In the genomic region with DNA sequence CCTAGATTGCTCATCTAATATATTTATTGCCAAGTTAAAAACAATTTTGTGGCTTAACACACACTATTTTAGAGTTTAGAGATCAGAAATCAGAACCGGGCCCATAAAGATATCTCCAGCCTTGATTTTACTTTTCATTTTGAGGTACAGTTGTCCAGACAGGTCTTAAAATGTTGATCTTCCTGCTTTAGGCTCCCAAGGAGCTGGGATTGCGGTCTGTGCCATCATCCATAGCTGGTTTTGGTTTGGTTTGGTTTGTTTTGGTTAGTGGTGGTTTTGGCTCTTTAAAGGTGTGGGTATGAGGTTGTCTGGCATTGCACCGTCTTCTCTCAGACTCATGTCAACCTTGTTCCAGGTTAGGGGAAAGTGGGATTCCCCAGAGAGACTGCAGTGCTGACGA, we compare ENCODE assay signal across 26 mouse cellular contexts.
A peak's percentile ranks its signal among the peaks of the same experiment; 100 is the strongest.
DNase-seq lines count a peak whose midpoint lies in the region; ATAC-seq and TF ChIP-seq lines count a peak whose summit lies in the region.
"Had no signal": no experiment of that assay in that cellular context is flagged by ENCODE, and none has a peak within 500 bp of the region (broad histone marks: within the 10 kb centered on the region; RNA-seq: fewer than 3 reads in every experiment).

No protein-coding gene starts in this region.

- H3K4me2 ChIP-seq in heart, postnatal 0 days (ENCODE audit: low read depth, low read length), result no peak overlapping the region
- no peak overlapping the region for H3K4me2 ChIP-seq in heart, embryonic 11.5 days
- no peak overlapping the region for H3K4me2 ChIP-seq in lung, embryonic 15.5 days
- H3K4me2 ChIP-seq in embryonic facial prominence, embryonic 15.5 days (replicated peaks), result no peak overlapping the region
- no peak overlapping the region for H3K4me2 ChIP-seq in stomach, postnatal 0 days (replicated peaks; ENCODE audit: low read depth)
- H3K4me2 ChIP-seq: liver, embryonic 12.5 days had no signal

- H3K9me3 ChIP-seq in heart, postnatal 0 days (replicated peaks; ENCODE audit: control insufficient read depth, low read length), result no peaks in the 10 kb centered on the region
- H3K9me3 ChIP-seq in heart, embryonic 11.5 days (replicated peaks; ENCODE audit: control insufficient read depth, low read length), result no peaks in the 10 kb centered on the region
- no peaks in the 10 kb centered on the region for H3K9me3 ChIP-seq in lung, embryonic 15.5 days
- H3K9me3 ChIP-seq in embryonic facial prominence, embryonic 15.5 days (replicated peaks), result no peaks in the 10 kb centered on the region
- H3K9me3 ChIP-seq in stomach, postnatal 0 days (ENCODE audit: control insufficient read depth, low read length), result 0 out of 2 replicates have a peak, but pooled peaks cover 2% of the 10 kb centered on the region
- H3K9me3 ChIP-seq: heart, embryonic 15.5 days; neural tube, embryonic 15.5 days had no signal

- 84% methylated on average over 4 of the region's 4 CpGs for WGBS in heart, postnatal 0 days
- WGBS in heart, embryonic 11.5 days (ENCODE audit: insufficient replicate concordance), result 71% methylated on average over 4 of the region's 4 CpGs
- WGBS in lung, embryonic 15.5 days, result 75% methylated on average over 4 of the region's 4 CpGs
- 69% methylated on average over 4 of the region's 4 CpGs for WGBS in embryonic facial prominence, embryonic 15.5 days
- WGBS in stomach, postnatal 0 days, result 80% methylated on average over 4 of the region's 4 CpGs

- TF ChIP-seq CTCF in heart, postnatal 0 days (IDR thresholded peaks at IDR 0.05; ENCODE audit: low read depth), result no peak
- TF ChIP-seq CTCF in stomach, postnatal 0 days (IDR thresholded peaks at IDR 0.05; ENCODE audit: low read depth), result no peak

- H3K9ac ChIP-seq in heart, postnatal 0 days (replicated peaks; ENCODE audit: low read depth, low read length), result no peak overlapping the region
- H3K9ac ChIP-seq in heart, embryonic 11.5 days (ENCODE audit: low read depth, low read length), result no peak overlapping the region
- H3K9ac ChIP-seq in lung, embryonic 15.5 days, result no peak overlapping the region
- no peak overlapping the region for H3K9ac ChIP-seq in embryonic facial prominence, embryonic 15.5 days
- no peak overlapping the region for H3K9ac ChIP-seq in stomach, postnatal 0 days (ENCODE audit: low read length)
- H3K9ac ChIP-seq: heart, embryonic 15.5 days; hindbrain, embryonic 13.5 days; liver, embryonic 12.5 days; liver, postnatal 0 days; neural tube, embryonic 15.5 days had no signal

- DNase-seq in heart, postnatal 0 days (ENCODE audit: low spot score), result no peak
- DNase-seq in lung, postnatal 25 days (ENCODE audit: low spot score), result no peak
- DNase-seq in stomach, postnatal 0 days (ENCODE audit: low spot score), result no peak
- DNase-seq in right cerebral cortex, postnatal 25 days, result no peak
- DNase-seq: adrenal gland, postnatal 10 days; B cell, adult 2 months; cerebellum, adult 8-10 months; cerebellum, postnatal 25 days; kidney, adult 2 months; liver, postnatal 0 days; midbrain, embryonic 14.5 days; retina, postnatal 1 day; right cerebral cortex, postnatal 14 days; spleen, adult 18-20 months; thymus, postnatal 14 days had no signal

- H3K4me3 ChIP-seq in heart, postnatal 0 days (ENCODE audit: low read depth, low read length), result no peak overlapping the region
- no peak overlapping the region for H3K4me3 ChIP-seq in heart, embryonic 11.5 days (ENCODE audit: low read depth, low read length)
- H3K4me3 ChIP-seq in lung, embryonic 15.5 days, result no peak overlapping the region
- H3K4me3 ChIP-seq in embryonic facial prominence, embryonic 15.5 days (replicated peaks), result no peak overlapping the region
- no peak overlapping the region for H3K4me3 ChIP-seq in stomach, postnatal 0 days (ENCODE audit: low read depth, low read length)
- H3K4me3 ChIP-seq: heart, embryonic 15.5 days; hindbrain, embryonic 13.5 days; layer of hippocampus, adult 2 months; left cerebral cortex, adult 2 months; liver, embryonic 12.5 days; neural tube, embryonic 15.5 days had no signal

- H3K36me3 ChIP-seq in heart, postnatal 0 days (replicated peaks; ENCODE audit: control insufficient read depth, insufficient read depth, low read length), result no peaks in the 10 kb centered on the region
- no peaks in the 10 kb centered on the region for H3K36me3 ChIP-seq in heart, embryonic 11.5 days (ENCODE audit: control insufficient read depth, insufficient read depth, low read length)
- H3K36me3 ChIP-seq in lung, embryonic 15.5 days, result no peaks in the 10 kb centered on the region
- no peaks in the 10 kb centered on the region for H3K36me3 ChIP-seq in embryonic facial prominence, embryonic 15.5 days
- H3K36me3 ChIP-seq in stomach, postnatal 0 days (ENCODE audit: control insufficient read depth, insufficient read depth, low read length), result no peaks in the 10 kb centered on the region
- H3K36me3 ChIP-seq: forebrain, embryonic 10.5 days; heart, embryonic 15.5 days; hindbrain, embryonic 13.5 days; liver, embryonic 12.5 days; neural tube, embryonic 15.5 days had no signal

- H3K27ac ChIP-seq in heart, postnatal 0 days (ENCODE audit: low read depth), result 0 out of 2 replicates have a peak overlapping the region, but pooled peaks have one; percentile 49
- H3K27ac ChIP-seq in heart, embryonic 11.5 days (ENCODE audit: low read depth, low read length), result no peak overlapping the region
- peak overlapping the region; percentile 73 for H3K27ac ChIP-seq in lung, embryonic 15.5 days
- H3K27ac ChIP-seq in embryonic facial prominence, embryonic 15.5 days (replicated peaks), result peak overlapping the region; percentile 29; the same call in 1 of the 2 replicates
- 0 out of 2 replicates have a peak overlapping the region, but pooled peaks have one; percentile 30 for H3K27ac ChIP-seq in stomach, postnatal 0 days (replicated peaks)
- H3K27ac ChIP-seq: hindbrain, embryonic 13.5 days; layer of hippocampus, adult 2 months; left cerebral cortex, adult 2 months; liver, embryonic 12.5 days; neural tube, embryonic 15.5 days had no signal

- no peak for ATAC-seq in heart, postnatal 0 days (ENCODE audit: insufficient read depth, low read depth)
- ATAC-seq in heart, embryonic 11.5 days (replicated peaks; ENCODE audit: insufficient number of reproducible peaks, low FRiP score, low TSS enrichment), result no peak
- no peak for ATAC-seq in lung, embryonic 15.5 days (ENCODE audit: borderline replicate concordance, extremely low read depth, low FRiP score, low TSS enrichment)
- ATAC-seq in embryonic facial prominence, embryonic 15.5 days (ENCODE audit: insufficient number of reproducible peaks, low FRiP score, low TSS enrichment, low read depth), result no peak
- no peak for ATAC-seq in stomach, postnatal 0 days (ENCODE audit: low FRiP score, low TSS enrichment)
- ATAC-seq: activated CD4-positive, CD25-positive, alpha-beta regulatory T cell, adult 4 months; liver, embryonic 12.5 days had no signal

- H3K27me3 ChIP-seq in heart, postnatal 0 days (ENCODE audit: control insufficient read depth, insufficient read depth, low read length), result no peaks in the 10 kb centered on the region
- H3K27me3 ChIP-seq in heart, embryonic 11.5 days (ENCODE audit: control insufficient read depth, insufficient read depth, low read length), result no peaks in the 10 kb centered on the region
- no peaks in the 10 kb centered on the region for H3K27me3 ChIP-seq in lung, embryonic 15.5 days
- H3K27me3 ChIP-seq in embryonic facial prominence, embryonic 15.5 days, result no peaks in the 10 kb centered on the region
- no peaks in the 10 kb centered on the region for H3K27me3 ChIP-seq in stomach, postnatal 0 days (ENCODE audit: control insufficient read depth, insufficient read depth, low read length)
- H3K27me3 ChIP-seq: heart, embryonic 15.5 days; liver, embryonic 12.5 days; neural tube, embryonic 15.5 days had no signal

- peaks cover 6% of the 10 kb centered on the region; the same call in 1 of the 2 replicates for H3K4me1 ChIP-seq in heart, postnatal 0 days (ENCODE audit: control insufficient read depth, insufficient read depth)
- H3K4me1 ChIP-seq in heart, embryonic 11.5 days (ENCODE audit: control insufficient read depth, insufficient read depth, low read length), result peaks cover 15% of the 10 kb centered on the region
- peaks cover 23% of the 10 kb centered on the region for H3K4me1 ChIP-seq in lung, embryonic 15.5 days
- H3K4me1 ChIP-seq in embryonic facial prominence, embryonic 15.5 days, result peaks cover 27% of the 10 kb centered on the region
- peaks cover 5% of the 10 kb centered on the region; the same call in 1 of the 2 replicates for H3K4me1 ChIP-seq in stomach, postnatal 0 days (replicated peaks; ENCODE audit: control insufficient read depth, insufficient read depth)
- H3K4me1 ChIP-seq: liver, embryonic 12.5 days had no signal

- no peak for TF ChIP-seq EP300 in heart, postnatal 0 days (IDR thresholded peaks at IDR 0.05; ENCODE audit: low read depth)
- no peak for TF ChIP-seq EP300 in stomach, postnatal 0 days (optimal IDR thresholded peaks at IDR 0.05)
